Mouse (Mus musculus) kidney, adult 9 months (tissue): Measurements from ENCODE around the gene Bcar1.

ENCODE experiments used
- DNase-seq: peaks from one replicate; pipeline ENCODE4 v3.0.0; 2022

Bcar1 gene

DNA sequence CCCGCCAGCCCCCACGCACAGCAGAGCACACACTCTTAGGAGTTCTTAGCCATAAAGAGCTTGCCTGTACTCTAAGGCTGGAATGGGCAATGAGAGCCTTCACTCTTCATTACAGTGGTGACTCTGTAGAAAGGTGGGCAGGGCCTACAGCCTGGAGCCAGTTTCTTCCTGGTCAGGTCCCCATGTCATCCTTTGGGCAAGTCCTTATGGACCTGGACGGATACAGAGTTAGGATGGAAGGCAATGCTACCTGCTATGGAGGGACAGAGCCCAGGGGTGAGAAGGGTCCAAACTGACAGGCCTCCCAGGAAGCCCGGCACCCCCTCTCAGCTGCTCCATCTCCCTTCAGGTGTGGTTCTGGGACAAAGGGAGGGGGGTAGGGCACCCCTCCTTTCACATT, 7.8 kb downstream of the Bcar1 start:
- DNase-seq: no peak

GRCm38 (mm10) chr8:111735335-111735761, 8.3 kb downstream of the Bcar1 start:
- peak; percentile 71 for DNase-seq

DNA sequence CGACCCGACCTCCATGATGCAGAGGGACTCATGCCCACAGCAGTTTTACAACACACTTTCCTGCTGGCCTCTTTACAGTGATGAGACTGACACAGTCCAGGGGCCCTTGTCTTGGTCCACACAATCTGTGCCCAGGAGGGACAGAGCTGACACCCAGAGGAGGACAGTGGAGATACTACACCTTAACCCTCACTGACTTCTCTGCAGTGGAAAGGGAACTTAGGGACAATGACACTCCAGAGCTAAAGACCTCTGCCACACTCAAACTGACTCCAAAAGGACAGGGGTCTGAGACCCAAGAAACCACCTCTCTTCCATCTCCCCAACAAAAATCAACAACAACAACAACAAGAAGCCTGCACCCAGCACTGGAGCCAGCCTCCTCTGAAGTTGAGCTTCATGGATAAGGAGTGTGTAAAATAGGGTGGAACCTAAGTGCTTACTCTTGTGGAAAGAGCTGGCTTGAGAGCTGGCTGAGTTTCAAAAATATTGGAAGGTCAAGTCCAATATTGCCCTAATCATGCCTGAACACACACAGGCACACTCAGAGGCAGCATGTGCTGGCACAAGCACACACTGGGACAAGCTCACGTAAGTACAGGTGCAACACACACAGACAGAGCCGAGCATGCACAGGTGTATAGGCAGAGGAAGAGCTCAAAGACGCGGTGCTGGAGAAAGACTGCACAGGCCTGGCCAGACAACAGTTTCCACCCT, 9.2 kb downstream of the Bcar1 start:
- peak; percentile 64 for DNase-seq

DNA sequence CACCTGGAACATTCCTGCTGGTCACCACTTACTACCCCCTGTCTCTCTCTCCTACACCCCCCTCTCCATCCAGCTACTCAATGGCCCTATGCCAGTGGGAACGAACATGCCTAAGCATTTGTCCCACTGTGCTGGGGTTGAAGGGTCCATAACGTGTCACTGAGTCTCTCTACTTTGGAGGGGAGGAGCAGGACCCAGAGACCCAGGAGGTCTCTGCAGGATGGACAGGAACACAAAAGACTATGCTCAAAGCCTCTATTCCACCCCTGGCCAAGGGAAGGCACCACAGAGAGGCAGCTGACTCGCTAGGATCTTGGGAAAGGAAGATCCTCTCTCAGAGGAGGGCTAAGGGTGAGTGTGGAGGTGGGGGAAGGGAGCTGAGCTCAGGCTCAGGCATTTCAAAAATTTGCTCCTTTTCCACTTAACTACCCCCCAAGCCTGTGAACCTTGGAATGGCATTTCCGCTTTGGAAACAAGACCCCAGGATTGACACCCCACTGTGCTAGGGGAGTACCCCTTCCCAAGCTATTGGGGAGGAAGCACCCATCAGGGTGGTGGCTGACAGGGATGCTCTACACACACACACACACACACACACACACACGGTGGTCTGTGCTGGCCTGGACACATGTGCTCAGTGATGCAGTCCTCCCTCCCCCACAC, 9.9 kb downstream of the Bcar1 start:
- peak; percentile 61 for DNase-seq

GRCm38 (mm10) chr8:111732406-111733085, 11.1 kb downstream of the Bcar1 start:
- DNase-seq: peak; percentile 64

- DNase-seq: peak; percentile 99
These were observed 11.6 kb downstream of the Bcar1 start for GRCm38 (mm10) chr8:111732004-111732403.

- DNase-seq: peak; percentile 86
These were observed 12.2 kb downstream of the Bcar1 start for GRCm38 (mm10) chr8:111731231-111731977.

GRCm38 (mm10) chr8:111729233-111730170, 14.1 kb downstream of the Bcar1 start:
- peak; percentile 95 for DNase-seq

GRCm38 (mm10) chr8:111728481-111728880, 15.1 kb downstream of the Bcar1 start:
- DNase-seq: no peak

DNA sequence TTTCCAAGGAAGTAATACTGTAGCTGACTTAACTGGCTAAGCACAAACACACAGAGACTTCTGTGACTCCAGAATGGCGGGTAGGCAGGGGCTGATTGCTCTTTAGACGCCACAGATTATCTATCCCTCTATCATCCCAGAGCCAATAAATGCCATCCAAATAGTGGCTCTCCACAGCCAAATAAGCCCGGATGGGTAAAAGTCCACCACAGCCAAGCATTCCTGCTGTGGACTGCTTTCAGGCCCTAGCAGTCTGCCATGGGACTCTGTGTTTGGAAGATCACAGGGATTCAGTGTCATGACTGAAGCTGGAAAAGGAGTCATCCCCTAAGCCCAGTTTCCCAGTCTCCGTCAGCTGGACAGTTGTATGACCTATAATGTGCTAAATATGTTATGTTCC, 16.1 kb downstream of the Bcar1 start:
- DNase-seq: no peak

GRCm38 (mm10) chr8:111726102-111726900, 17.3 kb downstream of the Bcar1 start:
- DNase-seq: peak; percentile 97

- DNase-seq: no peak
These were observed 18.3 kb downstream of the Bcar1 start for GRCm38 (mm10) chr8:111725341-111725740.

GRCm38 (mm10) chr8:111720115-111720544, 23.5 kb downstream of the Bcar1 start:
- no peak for DNase-seq

DNA sequence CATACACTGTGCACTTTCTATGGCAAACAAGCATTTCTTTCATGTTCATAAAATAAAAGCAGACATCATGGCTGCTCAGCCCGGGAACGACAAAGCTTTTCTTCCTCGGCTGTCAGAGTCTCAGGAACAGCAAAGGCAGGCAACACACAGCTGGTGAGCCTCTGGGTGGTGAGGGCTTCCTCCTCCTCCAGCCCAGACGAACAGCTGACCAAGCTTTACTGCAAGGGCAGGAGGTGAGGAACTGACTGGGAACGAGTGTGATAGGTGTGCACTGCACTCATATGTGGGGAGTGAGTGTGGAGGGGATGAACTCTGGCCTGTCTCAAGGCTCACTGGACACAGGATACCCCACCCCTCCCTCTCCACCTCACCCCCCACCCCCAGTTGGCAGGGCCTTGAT, 24.7 kb downstream of the Bcar1 start:
- DNase-seq: no peak

GRCm38 (mm10) chr8:111717866-111718265, 25.7 kb downstream of the Bcar1 start:
- no peak for DNase-seq

DNA sequence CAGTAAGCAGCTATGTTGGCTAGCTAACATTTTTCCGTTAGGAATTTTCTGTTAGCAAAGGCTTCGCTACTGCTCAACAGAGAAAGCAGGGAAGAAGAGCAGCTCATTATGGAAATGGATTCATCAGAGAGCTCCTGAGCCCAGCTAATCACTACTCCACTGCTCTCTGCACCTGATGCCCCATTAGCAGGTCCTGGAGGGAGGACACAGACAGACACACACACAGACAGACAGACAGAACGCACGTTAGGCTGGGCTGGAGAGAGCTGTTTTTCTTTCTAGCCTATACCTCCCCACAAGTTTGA, 26.2 kb downstream of the Bcar1 start:
- no peak for DNase-seq

DNA sequence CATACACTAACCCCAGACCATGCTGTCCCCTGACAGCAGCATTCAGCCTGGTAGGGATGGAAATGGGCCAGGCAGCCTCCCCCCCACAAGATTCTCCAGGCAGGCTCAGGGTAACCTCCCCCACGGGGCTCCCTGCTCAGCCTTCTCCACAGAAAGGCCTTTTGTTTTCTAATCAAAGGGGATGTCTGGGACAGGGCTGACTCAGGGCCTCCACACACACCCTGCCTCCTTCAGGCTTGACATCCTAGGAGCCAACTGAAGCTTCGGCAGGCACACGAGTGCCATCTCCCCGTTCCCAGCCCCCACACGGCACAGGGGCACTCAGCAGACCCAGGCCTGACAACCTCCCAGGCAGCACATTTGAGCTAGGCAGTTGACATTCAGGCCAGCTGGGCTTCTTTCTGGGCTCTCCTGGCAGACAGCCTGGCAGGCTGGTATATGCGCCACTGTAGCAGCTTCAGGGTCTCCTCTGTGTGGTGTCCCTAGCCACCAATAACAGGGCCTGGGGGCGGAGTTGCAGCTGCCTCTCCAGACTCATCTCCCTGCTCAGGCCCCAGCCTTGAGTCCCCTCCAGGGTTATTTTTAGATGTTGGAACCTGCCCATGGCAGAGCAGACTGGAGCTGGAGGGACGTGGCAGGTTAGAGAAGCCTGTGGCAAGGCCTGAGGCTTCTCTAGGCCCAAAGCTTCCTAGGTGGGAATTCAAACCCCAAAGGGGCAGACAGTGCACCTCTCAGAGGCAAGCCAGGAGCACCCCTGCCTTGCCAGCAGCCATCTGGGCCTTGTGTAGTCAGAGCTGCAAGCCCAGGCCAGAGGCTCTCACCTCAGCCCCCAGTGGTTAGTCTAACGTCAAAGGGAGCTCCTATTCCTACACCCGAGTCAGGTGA, 26.8 kb downstream of the Bcar1 start:
- DNase-seq: peak; percentile 19

GRCm38 (mm10) chr8:111715514-111715913, 28.1 kb downstream of the Bcar1 start:
- DNase-seq: no peak

- no peak for DNase-seq
These were observed 29.3 kb downstream of the Bcar1 start for GRCm38 (mm10) chr8:111714295-111714694.

GRCm38 (mm10) chr8:111713817-111714216, 29.8 kb downstream of the Bcar1 start:
- DNase-seq: peak; percentile 13
